Mouse (Mus musculus) cerebellum, adult 8-10 months (tissue): Measurements from ENCODE around the gene Ankrd55.
"Not testable (repeated sequence)": the region's sequence is repeated elsewhere in the genome, so short reads cannot be mapped to it uniquely, and the experiment has no call there.

Experiments
- DNase-seq: peaks from one replicate; pipeline ENCODE4 v3.0.0; 2022

Ankrd55 gene

DNA sequence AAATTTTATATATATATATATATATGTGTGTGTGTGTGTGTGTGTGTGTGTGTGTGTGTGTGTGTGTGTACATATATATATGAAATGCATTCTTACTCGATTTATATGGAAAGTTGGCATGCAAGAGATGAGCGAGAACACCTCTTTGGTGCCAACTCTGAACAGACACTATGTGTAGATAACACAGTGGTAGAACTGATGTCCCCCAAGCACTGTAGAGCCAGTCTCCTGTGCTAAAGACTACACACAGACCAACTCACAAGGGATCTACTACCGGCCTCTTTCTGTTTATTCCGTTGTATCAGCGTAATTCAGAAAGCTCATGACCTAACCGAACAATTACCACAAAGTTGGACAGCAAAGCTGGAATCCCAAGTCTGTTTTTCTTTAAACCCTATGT lies 6.2 kb downstream of the Ankrd55 start:
- DNase-seq = no peak

- no peak for DNase-seq
Observed at GRCm38 (mm10) chr13:112297781-112298180, 9.5 kb downstream of the Ankrd55 start.

- DNase-seq = no peak
Observed at GRCm38 (mm10) chr13:112303429-112303828, 15.2 kb downstream of the Ankrd55 start.

DNA sequence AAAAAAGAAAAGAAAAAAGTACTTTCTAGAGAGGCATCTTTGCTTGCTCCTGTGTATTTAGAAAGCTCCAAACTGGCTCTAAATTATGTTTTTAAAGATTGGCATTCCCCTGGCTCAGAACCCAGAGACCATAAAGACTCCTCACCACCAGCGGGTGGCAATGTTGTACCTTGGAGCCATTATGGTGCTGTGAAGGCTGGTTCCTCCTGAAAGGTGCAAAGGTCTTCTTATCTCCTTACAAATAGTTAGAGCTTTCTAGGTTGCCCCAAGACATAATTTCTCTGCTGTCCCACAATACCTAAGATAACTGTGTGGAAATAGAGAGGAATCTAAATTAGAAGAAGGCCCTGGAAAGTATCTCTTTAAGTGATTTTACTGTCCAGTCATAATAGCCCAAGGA lies 20.4 kb downstream of the Ankrd55 start:
- no peak for DNase-seq

DNA sequence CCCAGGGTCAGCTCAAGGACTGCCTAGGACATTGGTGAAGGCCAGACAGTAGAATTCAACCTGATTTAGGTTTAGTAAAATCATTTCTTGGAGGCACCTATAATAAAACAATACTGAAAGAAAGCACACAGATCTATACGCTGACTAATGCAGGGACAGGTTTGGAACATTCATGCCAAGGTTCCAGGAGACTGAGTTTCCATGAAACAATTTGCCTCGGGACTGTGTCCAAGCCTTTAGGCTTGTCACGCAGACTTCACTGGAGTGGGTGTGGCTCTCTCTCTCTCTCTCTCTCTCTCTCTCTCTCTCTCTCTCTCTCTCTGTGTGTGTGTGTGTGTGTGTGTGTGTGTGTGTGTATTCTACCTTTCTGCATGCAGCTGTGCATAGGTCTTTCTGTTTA lies 23.4 kb downstream of the Ankrd55 start:
- DNase-seq = not testable (repeated sequence)

DNA sequence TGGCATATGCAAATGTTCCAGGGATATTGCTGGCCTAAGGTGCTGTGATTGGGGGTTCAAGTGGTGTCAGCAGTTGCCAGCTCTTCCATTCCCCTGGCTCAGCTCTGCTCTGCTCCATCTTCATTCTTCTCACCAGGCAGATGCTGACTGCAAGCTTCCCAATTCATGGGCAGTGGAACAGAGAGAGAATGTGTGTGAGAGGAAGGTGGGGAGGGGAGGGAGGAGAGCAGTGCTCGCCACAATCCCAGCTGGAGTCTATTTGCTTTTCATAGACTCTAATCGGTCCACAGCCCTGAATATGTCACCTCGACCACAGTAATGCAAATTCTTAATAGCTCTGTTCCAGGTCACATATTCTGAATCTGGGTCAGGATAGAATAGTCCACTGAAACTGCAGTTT lies 27.2 kb downstream of the Ankrd55 start:
- no peak for DNase-seq

- no peak for DNase-seq
Observed at GRCm38 (mm10) chr13:112316622-112317482, 28.6 kb downstream of the Ankrd55 start.

DNA sequence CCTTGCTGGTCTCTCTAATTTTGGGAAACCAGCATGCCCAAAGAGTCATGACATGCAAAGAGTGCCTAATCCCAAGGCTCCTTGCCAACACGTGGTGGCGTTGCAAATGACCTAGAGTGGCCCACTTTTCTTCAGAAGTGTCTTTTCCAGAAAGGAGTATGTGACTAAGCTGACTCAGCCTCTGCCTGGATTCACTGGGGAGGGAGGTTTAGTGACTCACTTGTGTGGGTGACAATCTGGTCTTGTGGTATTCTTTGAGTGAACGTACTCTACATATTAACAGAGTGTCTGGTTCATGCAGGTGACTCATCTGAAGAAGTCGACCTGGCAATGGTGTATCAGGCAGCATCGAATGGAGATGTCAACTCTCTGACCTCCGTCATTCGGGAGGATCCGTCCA lies 29.9 kb downstream of the Ankrd55 start:
- no peak for DNase-seq

GRCm38 (mm10) chr13:112323591-112324266 lies 35.5 kb downstream of the Ankrd55 start:
- no peak for DNase-seq

- DNase-seq = no peak
Observed at GRCm38 (mm10) chr13:112325126-112325525, 36.9 kb downstream of the Ankrd55 start.

DNA sequence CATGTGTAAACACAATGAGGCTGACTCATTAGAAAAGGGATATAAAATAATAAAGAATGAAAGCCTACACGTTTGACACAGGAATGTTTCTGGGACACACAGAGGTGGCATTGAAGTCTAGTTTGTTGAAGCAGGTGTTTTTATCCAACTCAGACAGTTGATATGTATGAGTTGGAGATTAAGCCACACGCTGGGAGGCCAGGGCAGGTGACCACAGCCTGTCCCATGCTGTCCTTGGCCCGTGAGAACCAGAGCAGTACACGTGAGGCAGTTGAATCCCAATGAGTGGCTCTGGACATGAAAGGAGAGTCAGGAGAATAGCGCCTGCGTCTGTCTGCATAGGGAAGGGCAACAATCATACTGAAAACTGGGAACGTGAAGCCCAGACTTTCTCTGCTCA lies 38.2 kb downstream of the Ankrd55 start:
- DNase-seq = no peak

GRCm38 (mm10) chr13:112326977-112327376 lies 38.7 kb downstream of the Ankrd55 start:
- no peak for DNase-seq

DNA sequence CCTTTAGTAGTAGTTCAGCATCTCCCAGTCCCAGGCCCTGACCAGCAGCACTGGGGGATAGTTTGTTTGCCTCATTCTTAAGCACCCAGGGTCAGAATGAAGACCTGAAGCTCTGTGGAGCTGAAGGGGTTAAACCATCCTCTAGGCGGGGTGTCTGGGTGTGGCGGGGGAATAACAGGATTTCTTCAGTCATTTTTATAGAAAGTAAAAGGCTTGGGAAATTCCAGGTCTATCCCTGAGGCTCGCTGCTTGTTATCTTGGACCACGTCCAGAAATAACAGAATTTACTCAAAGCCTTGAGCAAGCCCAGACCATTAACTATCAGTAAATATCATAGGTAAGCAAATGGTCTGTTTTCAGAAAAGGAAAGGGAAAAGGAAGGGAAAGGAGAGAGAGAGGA lies 39.3 kb downstream of the Ankrd55 start:
- no peak for DNase-seq

- no peak for DNase-seq
Observed at GRCm38 (mm10) chr13:112330257-112330656, 42.0 kb downstream of the Ankrd55 start.

- no peak for DNase-seq
Observed at GRCm38 (mm10) chr13:112330919-112331681, 42.8 kb downstream of the Ankrd55 start.

- DNase-seq = no peak
Observed at GRCm38 (mm10) chr13:112331682-112332061, 43.4 kb downstream of the Ankrd55 start.

DNA sequence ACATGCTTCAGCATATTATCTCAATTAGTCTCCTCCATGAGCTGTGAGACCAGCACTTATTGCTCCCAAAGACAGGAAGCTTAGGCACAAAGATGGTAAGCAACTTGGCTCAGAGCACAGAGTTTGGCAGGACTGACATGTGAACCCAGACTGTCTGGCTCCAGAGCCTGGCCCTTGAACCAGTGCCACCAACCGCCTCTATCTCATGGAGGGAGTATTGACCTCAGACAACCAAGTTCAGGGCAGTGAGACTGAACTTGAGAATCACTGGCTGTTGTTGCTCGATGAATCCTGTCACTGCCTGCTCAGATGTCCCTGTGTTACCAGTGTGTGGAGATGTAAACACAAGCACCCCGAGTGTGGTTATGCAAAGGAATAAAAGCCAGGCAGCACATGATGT lies 47.3 kb downstream of the Ankrd55 start:
- DNase-seq = no peak

DNA sequence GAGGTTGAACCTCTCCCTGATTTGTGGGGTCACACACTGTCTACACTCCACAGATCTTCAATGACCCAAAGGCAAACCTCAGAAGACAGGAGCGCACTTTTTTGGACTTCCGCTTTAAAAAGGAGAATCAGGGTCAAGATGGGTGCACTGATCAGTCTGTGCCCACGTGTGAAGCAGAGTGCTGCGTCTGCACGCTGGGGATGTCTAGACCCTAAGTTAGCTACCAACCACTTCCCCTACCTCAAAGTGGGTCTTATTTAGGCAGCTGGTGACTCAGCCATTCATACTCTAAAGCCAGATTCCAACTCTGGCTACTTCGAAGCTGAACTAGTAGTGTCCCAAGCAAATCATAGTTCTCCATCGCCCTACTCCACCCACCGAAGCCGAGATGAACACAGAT lies 48.9 kb downstream of the Ankrd55 start:
- no peak for DNase-seq

- no peak for DNase-seq
Observed at GRCm38 (mm10) chr13:112340205-112340604, 52.0 kb downstream of the Ankrd55 start.

DNA sequence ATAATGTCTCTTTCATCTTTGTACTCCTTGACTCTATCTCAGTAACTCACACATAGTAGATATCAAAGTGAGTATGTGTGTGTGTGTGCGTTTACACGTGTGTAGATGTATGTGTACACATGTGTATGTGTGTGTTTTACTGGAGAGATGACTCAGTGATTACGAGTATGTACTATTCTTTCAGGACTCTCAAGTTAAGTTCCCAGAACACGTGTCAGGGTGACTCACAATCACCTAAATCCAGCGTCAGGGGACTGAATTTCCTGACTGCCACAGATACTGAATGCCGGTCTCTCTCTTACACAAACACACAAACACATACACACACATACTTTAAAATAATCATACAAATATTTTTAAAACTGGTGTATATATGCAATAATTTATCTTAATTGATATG lies 52.5 kb downstream of the Ankrd55 start:
- no peak for DNase-seq

DNA sequence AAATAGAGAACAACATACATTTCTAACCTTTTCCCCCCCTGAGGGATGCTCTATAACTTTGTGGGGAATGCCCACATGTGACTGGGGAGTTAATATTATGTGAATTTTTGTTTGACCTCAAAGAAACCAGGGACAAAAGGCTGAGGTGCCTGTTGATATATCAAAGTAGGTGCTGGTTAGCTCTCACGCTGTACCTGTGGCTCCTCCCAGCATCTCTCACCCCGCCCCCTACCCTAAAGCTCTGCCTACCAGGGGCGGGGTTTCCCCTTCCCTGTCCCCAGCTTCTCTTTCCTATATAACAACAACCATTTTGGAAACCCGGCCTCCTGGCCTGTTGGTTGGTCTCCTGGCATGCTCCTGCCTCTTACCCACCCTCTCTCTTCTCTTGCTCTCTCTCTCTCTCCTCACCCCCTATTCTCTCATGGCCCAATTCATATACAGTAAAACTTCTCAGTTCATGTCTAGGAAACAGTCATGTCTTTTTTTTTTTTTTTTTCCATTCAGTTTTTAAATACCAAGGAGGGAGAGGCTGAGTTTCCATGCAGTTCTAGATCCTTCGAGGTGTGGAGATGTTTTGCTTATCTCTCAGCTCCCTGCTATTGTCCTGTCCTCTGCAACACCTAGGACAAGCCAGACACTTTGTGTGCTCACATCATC lies 54.8 kb downstream of the Ankrd55 start:
- no peak for DNase-seq

- DNase-seq = no peak
Observed at GRCm38 (mm10) chr13:112343628-112344009, 55.4 kb downstream of the Ankrd55 start.

- DNase-seq = no peak
Observed at GRCm38 (mm10) chr13:112344270-112344864, 56.1 kb downstream of the Ankrd55 start.
